Mouse (Mus musculus) inflammation-experienced regulatory T-cells, adult 6 months (primary cell): ENCODE data around the gene Sohlh1. TPM values are rescaled to one million over a fixed set of nuclear protein-coding genes. Genes with fewer than 3 reads are reported as not detected.
"Not testable (repeated sequence)": the region's sequence is repeated elsewhere in the genome, so short reads cannot be mapped to it uniquely, and the experiment has no call there.

Experiments used
- ATAC-seq: one replicate; pipeline ENCODE4 v1.8.0; 2017
- polyA plus RNA-seq, 3 experiments: library from polyadenylated mRNA; unstranded; fragments of 100-300 nt; shearing (Covaris generic); gene quantifications; one replicate each; pipeline ENCODE4 v1.2.1; 2017

Sohlh1 gene
- polyA plus RNA-seq, 3 experiments from 2014 or later = 0.46 to 0.52 TPM; not detected in 1

- ATAC-seq = peak; percentile 68
These were observed 10.8 kb downstream of the Sohlh1 start for GRCm38 (mm10) chr2:25836291-25836690.

- ATAC-seq = no peak
These were observed 16.3 kb downstream of the Sohlh1 start for GRCm38 (mm10) chr2:25830786-25831185.

GRCm38 (mm10) chr2:25828344-25828947 lies 18.6 kb downstream of the Sohlh1 start:
- ATAC-seq = peak; percentile 69

- ATAC-seq = no peak
These were observed 22.3 kb downstream of the Sohlh1 start for GRCm38 (mm10) chr2:25824751-25825150.

DNA sequence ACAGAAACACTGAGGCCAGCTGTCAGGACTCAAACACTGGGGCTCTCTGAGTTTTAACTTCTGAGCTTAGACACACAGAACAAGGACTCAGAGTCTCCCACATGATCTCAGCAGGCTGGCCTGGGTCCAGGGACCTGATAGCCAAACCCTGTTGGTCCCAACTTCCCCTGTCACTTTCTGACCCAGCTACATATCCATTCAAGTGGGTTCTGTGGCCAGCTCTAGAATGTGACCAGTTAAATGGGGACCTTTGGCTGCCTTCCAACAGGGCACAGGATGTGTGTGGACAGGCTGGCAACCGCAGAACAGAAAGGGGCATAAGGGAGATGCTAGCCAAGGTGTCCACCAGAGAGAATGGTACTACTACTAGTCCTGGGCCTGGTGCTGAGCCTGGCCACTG lies 24.2 kb downstream of the Sohlh1 start, which contains the start of gene Lcn9:
Lcn9 (plus strand) TSS at position 348 of the 400 bp plus-strand sequence.
- ATAC-seq = no peak

- ATAC-seq = not testable (repeated sequence)
These were observed 31.3 kb downstream of the Sohlh1 start, which contains the start of gene Glt6d1 for GRCm38 (mm10) chr2:25815748-25816147. Gene Glt6d1, minus strand, starts transcription at chr2:25815848.

DNA sequence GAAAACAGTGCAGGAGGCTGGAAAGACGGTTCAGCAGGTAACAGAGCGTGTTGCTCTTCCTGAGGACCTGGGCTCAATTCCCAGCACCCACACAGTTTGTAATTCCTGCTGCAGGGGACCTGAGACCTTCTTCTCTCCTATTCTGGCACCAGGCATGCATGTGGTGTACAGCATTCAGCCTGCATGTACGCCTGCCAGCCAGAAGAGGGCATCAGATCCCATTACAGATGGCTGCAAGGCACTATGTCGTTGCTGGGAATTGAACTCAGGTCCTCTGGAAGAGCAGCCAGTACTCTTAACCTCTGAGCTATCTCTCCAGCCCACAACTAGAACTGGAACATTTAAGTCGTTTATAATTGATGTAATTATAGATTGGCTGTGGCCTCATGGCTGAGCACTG lies 33.7 kb downstream of the Sohlh1 start:
- ATAC-seq = no peak

DNA sequence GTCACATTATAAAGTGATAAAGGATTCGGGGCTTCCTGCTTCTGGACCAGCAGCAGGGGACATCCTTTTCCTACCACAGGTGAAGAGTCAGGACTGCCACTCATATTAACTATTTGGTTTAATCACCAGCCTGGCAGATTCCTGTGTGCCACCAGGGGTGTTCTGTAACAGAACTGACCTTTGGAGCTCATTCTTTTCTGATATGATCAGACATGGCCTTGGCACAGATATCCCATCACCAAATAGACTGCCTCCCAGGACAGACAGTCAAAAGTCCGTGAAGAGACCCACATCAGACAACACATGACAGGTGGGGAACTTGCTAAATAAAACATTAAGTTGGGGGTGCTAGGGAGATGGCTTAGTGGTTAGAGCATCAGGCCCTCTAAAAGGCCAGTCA lies 35.3 kb downstream of the Sohlh1 start:
- ATAC-seq = no peak

GRCm38 (mm10) chr2:25798065-25798464 lies 49.0 kb downstream of the Sohlh1 start:
- no peak for ATAC-seq

DNA sequence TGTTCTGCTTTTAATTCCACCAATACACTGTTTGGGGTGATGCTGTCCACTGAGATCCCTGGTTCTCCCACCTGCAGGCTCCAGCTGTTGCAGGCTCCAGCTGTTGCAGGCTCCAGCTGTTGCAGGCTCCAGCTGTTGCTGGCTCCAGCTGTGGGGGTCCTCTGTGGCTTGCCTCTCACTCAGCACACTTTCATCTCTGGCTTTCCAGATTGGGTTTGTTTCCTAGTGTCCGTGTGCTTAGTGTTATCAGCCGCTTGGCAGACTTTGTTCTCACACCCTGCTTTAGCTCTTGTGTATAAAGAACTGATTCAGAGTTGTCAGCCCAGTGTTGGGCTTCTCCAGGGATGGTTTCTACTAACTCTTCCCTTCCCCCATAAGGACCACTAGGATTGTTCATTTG lies 49.4 kb downstream of the Sohlh1 start:
- no peak for ATAC-seq

Other genes starting within 250 kb of the Sohlh1 start
- 10 to 100 TPM; 14.0 to 28.3 (median 18.0) TPM for gene Rabl6, start 238.7 kb downstream of the Sohlh1 start, polyA plus RNA-seq
- not detected for gene Ccdc183, start 229.6 kb downstream of the Sohlh1 start, polyA plus RNA-seq
- gene Tmem141, start 225.2 kb downstream of the Sohlh1 start, polyA plus RNA-seq = 1 to 10 TPM in 2 of 3 experiments, under 1 TPM in 1; 0.80 to 2.2 (median 1.1) TPM
- under 1 TPM in 1 of 3 experiments, not detected in 2; 0.96 TPM for gene Fcna, start 219.2 kb downstream of the Sohlh1 start, polyA plus RNA-seq
- gene Lcn8, start 194.1 kb downstream of the Sohlh1 start, polyA plus RNA-seq = not detected
- gene Lcn5, start 189.3 kb downstream of the Sohlh1 start, polyA plus RNA-seq = not detected
- gene Lcn6, start 170.5 kb downstream of the Sohlh1 start, polyA plus RNA-seq = not detected
- gene Lcn10, start 164.5 kb downstream of the Sohlh1 start, polyA plus RNA-seq = 1 to 10 TPM in 2 of 3 experiments, not detected in 1; 1.1 to 1.4 TPM
- not detected for gene Obp2a, start 147.2 kb downstream of the Sohlh1 start, polyA plus RNA-seq
- gene Bmyc, start 140.5 kb downstream of the Sohlh1 start, polyA plus RNA-seq = 100 to 1,000 TPM in 1 of 3 experiments, 10 to 100 TPM in 2; 31.0 to 105 (median 84.4) TPM
- gene Obp2b, start 110.2 kb downstream of the Sohlh1 start, polyA plus RNA-seq = not detected
- not detected for gene Lcn3, start 81.7 kb downstream of the Sohlh1 start, polyA plus RNA-seq
- gene Lcn11, start 70.2 kb downstream of the Sohlh1 start, polyA plus RNA-seq = not detected
- not detected for gene Gm13539, start 65.0 kb downstream of the Sohlh1 start, polyA plus RNA-seq
- gene Glt6d1, start 31.4 kb downstream of the Sohlh1 start, polyA plus RNA-seq = not detected
- not detected for gene Lcn9, start 24.1 kb downstream of the Sohlh1 start, polyA plus RNA-seq
- not detected for gene Kcnt1, start 16.5 kb upstream of the Sohlh1 start, polyA plus RNA-seq
- gene Camsap1, start 136.0 kb upstream of the Sohlh1 start, polyA plus RNA-seq = 10 to 100 TPM in 1 of 3 experiments, 1 to 10 TPM in 2; 7.0 to 13.6 (median 8.6) TPM
- 10 to 100 TPM; 14.1 to 17.2 (median 16.0) TPM for gene Ubac1, start 174.5 kb upstream of the Sohlh1 start, polyA plus RNA-seq